26 mouse cellular contexts compared by ENCODE assay signal in genomic region chr2:133667055-133667395, GRCm38 (mm10).
DNase-seq lines count a peak whose midpoint lies in the region; ATAC-seq and TF ChIP-seq lines count a peak whose summit lies in the region.
"Had no signal": no experiment of that assay in that cellular context is flagged by ENCODE, and none has a peak within 500 bp of the region (broad histone marks: within the 10 kb centered on the region; RNA-seq: fewer than 3 reads in every experiment).

No protein-coding gene starts in this region.

- DNase-seq in lung, postnatal 0 days (ENCODE audit: low spot score): peak; percentile 53
- DNase-seq in lung, postnatal 14 days: no peak
- DNase-seq in forelimb bud, embryonic 11.5 days (ENCODE audit: low read depth, low spot score): peak; percentile 12
- no peak for DNase-seq in urinary bladder, postnatal 14 days (ENCODE audit: low spot score)
- no peak for DNase-seq in gastrocnemius, adult 2 months
- no peak for DNase-seq in ovary, postnatal 36 days (ENCODE audit: low spot score)
- DNase-seq: adrenal gland, postnatal 10 days; adrenal gland, postnatal 36 days; B cell, adult 2 months; cerebellum, adult 18-20 months; cerebellum, adult 9-10 months; cerebellum, postnatal 14 days; gastrocnemius, postnatal 25 days; heart, adult 18-20 months; heart, postnatal 14 days; heart, postnatal 4 days had no signal

- 49% methylated on average over 3 of the region's 3 CpGs for WGBS in lung, postnatal 0 days
- 64% methylated on average over 3 of the region's 3 CpGs for WGBS in intestine, embryonic 16.5 days

- H3K27me3 ChIP-seq in lung, postnatal 0 days (replicated peaks; ENCODE audit: insufficient read depth, low read length): no peaks in the 10 kb centered on the region
- H3K27me3 ChIP-seq in intestine, embryonic 16.5 days (replicated peaks; ENCODE audit: control insufficient read depth, insufficient read depth, low read length): no peaks in the 10 kb centered on the region
- H3K27me3 ChIP-seq: CH12.LX; forebrain, embryonic 13.5 days; heart, embryonic 13.5 days had no signal

- no peak overlapping the region for H3K27ac ChIP-seq in lung, postnatal 0 days (ENCODE audit: low read length)
- H3K27ac ChIP-seq in intestine, embryonic 16.5 days (ENCODE audit: low read length): no peak overlapping the region
- no peak overlapping the region for H3K27ac ChIP-seq in gastrocnemius, adult 2 months
- H3K27ac ChIP-seq: forebrain, embryonic 13.5 days; heart, embryonic 13.5 days; hindbrain, embryonic 14.5 days; hindbrain, postnatal 0 days had no signal

- no peak for TF ChIP-seq EP300 in lung, postnatal 0 days (IDR thresholded peaks at IDR 0.05)

- no peak overlapping the region for H3K9ac ChIP-seq in lung, postnatal 0 days (replicated peaks; ENCODE audit: low read depth)
- H3K9ac ChIP-seq in intestine, embryonic 16.5 days (ENCODE audit: low read depth, low read length): no peak overlapping the region
- H3K9ac ChIP-seq: forebrain, embryonic 13.5 days; heart, embryonic 13.5 days; hindbrain, embryonic 14.5 days had no signal

- intact Hi-C loops in gastrocnemius, adult 2 months (cut with DNase I): no loop called here

- no peak overlapping the region for H3K4me3 ChIP-seq in lung, postnatal 0 days (ENCODE audit: low read depth, low read length)
- H3K4me3 ChIP-seq in intestine, embryonic 16.5 days (ENCODE audit: low read length): no peak overlapping the region
- no peak overlapping the region for H3K4me3 ChIP-seq in gastrocnemius, adult 2 months
- H3K4me3 ChIP-seq: erythroblast, embryonic 14.5 days; forebrain, embryonic 13.5 days; heart, embryonic 13.5 days had no signal

- H3K4me1 ChIP-seq in lung, postnatal 0 days (ENCODE audit: insufficient read depth, low read depth, low read length): no peaks in the 10 kb centered on the region; the same call in 1 of the 2 replicates
- no peaks in the 10 kb centered on the region for H3K4me1 ChIP-seq in intestine, embryonic 16.5 days (ENCODE audit: control insufficient read depth, insufficient read depth, low read length)
- H3K4me1 ChIP-seq: forebrain, embryonic 13.5 days; heart, embryonic 13.5 days had no signal

- no peak for ATAC-seq in lung, postnatal 0 days
- ATAC-seq in intestine, embryonic 16.5 days: peak; percentile 78
- ATAC-seq: forebrain, embryonic 13.5 days; forebrain, embryonic 16.5 days; hindbrain, postnatal 0 days; Patski had no signal

- no peak for TF ChIP-seq CTCF in lung, postnatal 0 days (IDR thresholded peaks at IDR 0.05)
- TF ChIP-seq CTCF in gastrocnemius, adult 2 months (IDR thresholded peaks at IDR 0.05): no peak

- no peaks in the 10 kb centered on the region for H3K9me3 ChIP-seq in lung, postnatal 0 days (ENCODE audit: low read length)
- no peaks in the 10 kb centered on the region for H3K9me3 ChIP-seq in intestine, embryonic 16.5 days (ENCODE audit: control insufficient read depth, low read length)
- H3K9me3 ChIP-seq: forebrain, embryonic 13.5 days; heart, embryonic 13.5 days had no signal

- H3K36me3 ChIP-seq in lung, postnatal 0 days (ENCODE audit: insufficient read depth, low read length): no peaks in the 10 kb centered on the region
- H3K36me3 ChIP-seq in intestine, embryonic 16.5 days (ENCODE audit: control insufficient read depth, insufficient read depth, low read length): no peaks in the 10 kb centered on the region
- H3K36me3 ChIP-seq: G1E; heart, embryonic 13.5 days had no signal

- H3K4me2 ChIP-seq in lung, postnatal 0 days (replicated peaks; ENCODE audit: low read depth, low read length): no peak overlapping the region
- H3K4me2 ChIP-seq in intestine, embryonic 16.5 days (ENCODE audit: low read depth, low read length): no peak overlapping the region
- H3K4me2 ChIP-seq: forebrain, embryonic 13.5 days; heart, embryonic 13.5 days; hindbrain, embryonic 14.5 days had no signal

Comparison
In these comparisons a context has a peak if more than half of its experiments do, and no peak if none do; other contexts are left out.
1. DNase-seq: peak in lung, postnatal 0 days (single experiment) and forelimb bud, embryonic 11.5 days (single experiment); none in lung, postnatal 14 days (single experiment), urinary bladder, postnatal 14 days (single experiment), gastrocnemius, adult 2 months (single experiment) and ovary, postnatal 36 days (single experiment).